Mouse (Mus musculus): ENCODE data around the gene Creld2. TPM values are rescaled to one million over a fixed set of nuclear protein-coding genes. Genes with fewer than 3 reads are reported as not detected.

Creld2 gene
- total RNA-seq, 2 experiments from 2014 or later: 8.9 to 11.4 TPM

GRCm38 (mm10) chr15:88849621-88850020, 30.2 kb downstream of the Creld2 start:
- intact Hi-C loops (cut with DNase I; ENCODE audit: low total_unique reads): no loop called here
- DNase-seq: no peak

GRCm38 (mm10) chr15:88850146-88850826, 30.8 kb downstream of the Creld2 start:
- peak; percentile 84 for DNase-seq
- intact Hi-C loops (cut with DNase I; ENCODE audit: low total_unique reads): no loop called here

DNA sequence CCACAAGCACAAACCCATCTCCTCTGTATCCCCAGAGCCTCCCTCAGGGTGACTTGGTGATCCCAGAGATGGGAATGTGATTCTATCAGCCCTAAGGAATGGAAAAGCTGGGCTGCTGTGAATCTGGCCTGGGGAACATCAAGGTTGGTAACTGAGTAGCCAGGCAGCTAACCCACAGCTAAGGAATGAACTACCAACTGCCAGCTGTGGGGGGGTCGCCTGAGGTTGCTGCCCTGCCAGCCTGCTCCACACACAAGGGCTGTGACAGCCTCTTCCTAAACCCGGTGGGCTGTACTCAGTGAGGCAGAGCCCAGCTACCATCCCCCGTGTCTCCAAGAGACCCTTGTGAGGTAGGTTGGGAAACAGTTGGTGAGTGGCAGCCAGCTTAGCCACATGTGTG, 31.6 kb downstream of the Creld2 start:
- intact Hi-C loops (cut with DNase I; ENCODE audit: low total_unique reads): no loop called here
- DNase-seq: no peak

DNA sequence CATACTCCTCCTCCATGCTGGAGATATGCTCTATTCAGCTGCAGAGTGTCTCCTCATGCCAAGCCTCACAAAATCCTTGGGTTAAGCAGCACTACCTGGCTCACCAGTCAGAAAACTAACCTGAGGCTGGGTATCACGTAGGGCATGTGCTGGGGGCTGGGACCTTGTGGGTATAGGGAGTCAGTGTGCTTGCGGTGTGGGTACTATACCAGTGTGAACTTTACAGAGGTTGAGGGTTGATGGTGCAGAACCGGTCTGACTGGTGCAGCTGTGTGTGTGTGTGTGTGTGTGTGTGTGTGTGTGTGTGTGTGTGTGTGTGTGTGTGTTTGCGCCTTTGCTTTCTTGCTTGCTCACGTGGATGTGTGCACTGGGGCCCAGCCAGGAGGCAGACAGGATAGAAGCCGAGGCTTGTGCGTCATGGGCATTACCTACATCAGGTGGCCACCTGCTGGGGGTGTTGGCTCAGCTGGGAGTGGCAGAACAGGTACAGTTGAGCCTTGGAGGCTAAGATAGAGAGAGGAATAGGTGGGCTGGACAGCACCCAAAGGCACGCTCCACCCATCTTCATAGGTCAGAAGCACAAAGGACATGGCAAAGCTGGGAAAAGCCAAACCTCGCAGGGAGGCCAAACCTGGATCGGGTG, 32.2 kb downstream of the Creld2 start:
- intact Hi-C loops (cut with DNase I; ENCODE audit: low total_unique reads): no loop called here
- no peak for DNase-seq

DNA sequence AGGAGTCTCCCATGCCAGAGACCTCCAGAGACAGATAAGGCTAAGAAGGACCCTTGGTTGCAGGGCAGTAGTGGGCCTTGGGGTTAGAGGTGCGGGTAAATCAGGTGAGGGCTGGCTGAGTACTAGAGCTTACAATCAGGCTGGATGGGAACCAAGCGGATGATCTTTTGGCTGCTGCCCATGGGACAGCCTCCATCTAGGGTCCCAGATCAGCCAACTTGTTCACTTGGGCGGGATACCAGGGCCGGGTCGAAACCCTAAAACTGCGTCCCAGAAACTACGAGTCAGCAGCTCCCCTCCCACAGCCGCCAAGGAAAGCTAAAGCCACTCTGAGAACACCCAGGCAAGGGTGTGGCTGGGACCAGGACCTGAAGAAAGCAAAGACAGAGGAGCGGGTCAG, 33.7 kb downstream of the Creld2 start:
- intact Hi-C loops (cut with DNase I; ENCODE audit: low total_unique reads): no loop called here
- no peak for DNase-seq

DNA sequence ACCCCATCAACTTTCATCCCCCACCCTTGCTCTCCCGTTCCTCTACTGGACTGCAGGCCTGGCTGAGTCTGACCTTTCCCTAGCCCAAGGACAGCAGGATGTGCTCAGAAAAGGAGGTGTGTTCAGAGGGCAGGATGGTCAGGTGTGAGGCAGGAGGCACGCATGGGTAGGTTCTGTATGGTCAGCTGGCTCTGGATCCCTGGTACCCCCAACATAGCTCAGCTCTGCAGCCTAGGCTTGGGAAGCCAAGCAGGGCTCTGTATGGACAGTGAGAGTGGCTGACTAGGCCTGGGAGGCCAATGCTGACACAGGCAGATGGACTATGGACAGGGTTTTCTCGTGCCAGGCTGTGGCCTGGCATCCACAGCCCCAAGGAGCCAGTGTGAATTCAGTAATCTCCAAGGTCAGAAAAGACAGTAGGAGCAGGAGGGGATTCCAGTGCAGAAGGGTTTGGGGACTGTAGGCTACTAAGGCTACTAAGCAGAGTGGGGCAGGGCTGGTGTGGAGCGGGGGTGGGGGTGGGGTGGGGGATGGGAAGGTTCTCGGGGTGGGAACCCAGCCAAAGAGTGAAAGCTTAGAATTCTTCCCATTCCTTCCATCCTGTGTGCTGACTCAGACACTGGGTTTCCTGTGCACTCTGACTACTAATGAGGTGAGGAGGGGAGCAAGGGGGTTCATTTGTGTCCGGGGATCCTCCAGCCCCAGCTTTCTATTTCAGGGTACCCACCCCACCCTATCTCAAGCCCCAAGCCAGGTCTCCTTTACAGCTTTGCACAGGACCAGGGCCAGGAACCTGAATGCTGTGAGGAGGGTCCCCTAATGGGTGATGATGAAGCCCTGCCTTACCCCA, 34.9 kb downstream of the Creld2 start:
- intact Hi-C loops (cut with DNase I; ENCODE audit: low total_unique reads): no loop called here
- no peak for DNase-seq

DNA sequence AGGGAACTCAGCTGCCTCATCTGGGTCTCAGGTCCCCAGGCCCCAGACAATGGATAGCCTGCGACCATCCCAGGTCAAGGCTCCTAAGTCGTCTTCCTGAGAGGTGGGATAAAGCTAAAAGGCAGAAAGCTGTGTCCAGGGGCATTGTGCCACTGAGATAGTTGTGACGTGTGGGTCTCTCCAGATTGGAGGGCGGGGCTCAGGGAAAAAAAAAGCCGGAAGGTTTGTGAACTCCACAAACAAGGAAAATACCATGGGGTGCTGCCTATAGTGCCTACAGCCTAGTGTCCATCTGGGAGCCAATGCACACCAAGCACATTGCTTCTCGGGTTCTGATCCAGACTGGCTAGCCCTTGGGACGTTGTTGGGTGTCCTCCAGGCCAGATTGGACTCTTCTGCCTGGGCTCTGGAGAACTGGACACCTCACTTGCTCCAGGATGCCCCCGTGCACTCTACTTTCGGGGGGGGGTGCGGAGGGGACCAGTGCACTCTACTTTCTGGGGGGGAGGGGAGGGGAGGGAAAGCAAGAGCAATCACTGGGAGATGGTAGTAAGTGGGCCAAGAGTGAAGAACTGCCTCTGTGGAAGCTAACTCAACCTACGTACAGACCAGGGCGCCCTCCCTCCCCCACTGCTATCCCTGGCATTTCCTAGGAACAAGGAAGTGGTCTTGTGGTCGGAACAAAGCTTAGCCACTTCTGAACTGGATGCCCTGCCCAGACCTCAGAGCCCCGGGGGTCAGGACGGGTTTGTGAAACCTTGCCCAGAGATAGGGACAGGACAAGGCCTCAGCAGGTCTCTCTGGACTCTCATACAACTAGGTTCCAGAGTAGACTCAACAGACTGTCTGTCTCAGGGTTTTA, 35.8 kb downstream of the Creld2 start:
- intact Hi-C loops (cut with DNase I; ENCODE audit: low total_unique reads): no loop called here
- DNase-seq: no peak

DNA sequence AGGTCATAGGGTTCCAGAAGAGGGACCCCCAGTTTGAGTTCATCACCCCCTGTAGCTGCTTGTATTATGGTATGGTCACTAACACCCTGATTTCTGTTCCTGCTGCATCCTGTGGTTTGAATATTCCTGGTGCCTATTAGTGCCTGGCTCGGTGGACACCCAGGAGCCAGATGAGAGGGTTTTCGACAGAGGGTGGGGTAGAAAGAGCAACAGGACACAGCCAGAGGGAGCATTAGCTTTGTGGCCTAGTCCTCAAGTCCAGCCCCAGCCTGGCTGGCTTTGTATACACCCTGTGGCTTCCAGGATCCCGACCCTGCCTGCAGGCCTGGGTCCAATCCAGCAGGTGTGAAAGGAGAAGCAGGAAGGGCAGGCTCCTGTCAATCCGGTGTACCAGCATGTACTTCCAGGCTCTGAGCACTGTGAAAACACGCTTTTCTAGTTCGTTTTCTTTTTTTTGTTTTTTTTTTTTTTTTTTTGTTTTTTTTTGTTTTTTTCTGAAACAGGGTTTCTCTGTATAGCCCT, 36.5 kb downstream of the Creld2 start:
- intact Hi-C loops (cut with DNase I; ENCODE audit: low total_unique reads): no loop called here
- DNase-seq: no peak

GRCm38 (mm10) chr15:88856613-88857012, 37.2 kb downstream of the Creld2 start:
- intact Hi-C loops (cut with DNase I; ENCODE audit: low total_unique reads): no loop called here
- DNase-seq: no peak

- intact Hi-C loops (cut with DNase I; ENCODE audit: low total_unique reads): no loop called here
- no peak for DNase-seq
Measured at GRCm38 (mm10) chr15:88857361-88857760, 37.9 kb downstream of the Creld2 start.

DNA sequence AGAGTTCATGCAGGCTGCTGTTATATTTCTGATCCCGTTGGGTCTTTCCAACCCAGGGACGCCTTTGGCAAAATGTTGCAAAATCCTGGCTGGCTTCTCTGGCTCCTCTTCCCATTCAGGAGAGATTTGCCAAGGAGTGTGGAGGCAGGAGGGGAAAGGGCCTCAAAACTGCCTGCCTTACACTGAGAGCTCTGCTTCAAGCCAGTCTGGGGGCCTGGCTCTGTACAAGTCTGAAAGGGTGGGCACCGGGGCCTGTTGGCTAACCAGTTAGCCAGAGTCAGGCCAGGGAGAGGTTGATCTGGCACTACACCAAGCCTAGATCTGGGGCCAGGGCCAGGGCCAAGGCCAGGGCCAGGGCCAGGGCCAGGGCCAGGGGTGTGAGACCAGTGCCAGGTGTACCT, 38.7 kb downstream of the Creld2 start:
- no peak for DNase-seq
- intact Hi-C loops (cut with DNase I; ENCODE audit: low total_unique reads): no loop called here

GRCm38 (mm10) chr15:88858707-88859106, 39.3 kb downstream of the Creld2 start:
- no peak for DNase-seq
- intact Hi-C loops (cut with DNase I; ENCODE audit: low total_unique reads): no loop called here

GRCm38 (mm10) chr15:88859206-88859970, 39.9 kb downstream of the Creld2 start:
- intact Hi-C loops (cut with DNase I; ENCODE audit: low total_unique reads): no loop called here
- DNase-seq: no peak

DNA sequence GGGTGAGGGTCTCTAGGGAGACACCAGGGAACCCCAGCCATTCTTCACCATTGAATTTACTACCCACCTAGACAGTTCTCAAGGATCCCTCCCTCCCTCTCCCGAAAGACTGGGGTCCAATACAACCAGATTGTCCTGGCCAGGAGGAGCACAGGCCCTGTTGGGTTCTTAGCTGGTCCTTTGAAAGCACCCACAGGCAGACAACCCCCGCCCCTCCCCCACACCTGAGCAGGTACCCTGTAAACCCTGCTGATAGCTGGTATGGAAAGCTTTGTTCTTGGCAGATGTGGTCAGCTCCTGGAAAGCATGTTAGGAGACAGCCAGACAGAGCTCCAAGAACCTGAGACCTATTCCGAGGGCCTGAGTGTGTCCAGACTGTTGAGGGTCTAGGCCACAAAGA, 41.3 kb downstream of the Creld2 start:
- DNase-seq: no peak
- intact Hi-C loops (cut with DNase I; ENCODE audit: low total_unique reads): no loop called here

GRCm38 (mm10) chr15:88861772-88862622, 42.6 kb downstream of the Creld2 start, which contains the start of gene Pim3:
Pim3 (plus strand) TSS chr15:88862186.
- intact Hi-C loops (cut with DNase I; ENCODE audit: low total_unique reads): no loop called here
- DNase-seq: peak; percentile 96

DNA sequence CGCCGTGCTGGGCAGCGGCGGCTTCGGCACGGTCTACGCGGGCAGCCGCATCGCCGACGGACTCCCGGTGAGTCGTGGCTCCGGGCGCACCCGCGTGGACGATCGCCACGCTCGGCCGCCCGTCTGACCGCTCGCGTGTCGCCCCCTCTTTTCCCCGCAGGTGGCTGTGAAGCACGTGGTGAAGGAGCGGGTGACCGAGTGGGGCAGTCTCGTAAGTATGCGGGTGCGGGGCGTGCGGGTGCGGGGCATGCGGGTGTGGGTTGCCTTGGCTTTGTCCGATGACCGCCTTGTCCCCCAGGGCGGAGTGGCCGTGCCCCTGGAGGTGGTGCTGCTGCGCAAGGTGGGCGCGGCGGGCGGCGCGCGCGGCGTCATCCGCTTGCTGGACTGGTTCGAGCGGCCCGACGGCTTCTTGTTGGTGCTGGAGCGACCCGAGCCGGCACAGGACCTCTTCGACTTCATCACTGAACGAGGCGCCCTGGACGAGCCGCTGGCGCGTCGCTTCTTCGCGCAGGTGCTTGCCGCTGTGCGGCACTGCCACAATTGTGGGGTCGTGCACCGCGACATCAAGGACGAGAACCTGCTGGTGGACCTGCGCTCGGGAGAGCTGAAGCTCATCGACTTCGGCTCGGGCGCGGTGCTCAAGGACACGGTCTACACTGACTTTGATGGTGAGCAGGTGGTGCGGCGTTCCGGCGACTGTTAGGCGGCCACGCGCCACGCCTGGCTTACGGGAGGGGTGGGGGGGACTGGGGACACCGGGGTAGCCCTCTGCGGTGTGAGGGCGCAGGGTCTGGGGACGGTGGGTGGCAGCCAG, 43.6 kb downstream of the Creld2 start:
- intact Hi-C loops (cut with DNase I; ENCODE audit: low total_unique reads): no loop called here
- DNase-seq: no peak

DNA sequence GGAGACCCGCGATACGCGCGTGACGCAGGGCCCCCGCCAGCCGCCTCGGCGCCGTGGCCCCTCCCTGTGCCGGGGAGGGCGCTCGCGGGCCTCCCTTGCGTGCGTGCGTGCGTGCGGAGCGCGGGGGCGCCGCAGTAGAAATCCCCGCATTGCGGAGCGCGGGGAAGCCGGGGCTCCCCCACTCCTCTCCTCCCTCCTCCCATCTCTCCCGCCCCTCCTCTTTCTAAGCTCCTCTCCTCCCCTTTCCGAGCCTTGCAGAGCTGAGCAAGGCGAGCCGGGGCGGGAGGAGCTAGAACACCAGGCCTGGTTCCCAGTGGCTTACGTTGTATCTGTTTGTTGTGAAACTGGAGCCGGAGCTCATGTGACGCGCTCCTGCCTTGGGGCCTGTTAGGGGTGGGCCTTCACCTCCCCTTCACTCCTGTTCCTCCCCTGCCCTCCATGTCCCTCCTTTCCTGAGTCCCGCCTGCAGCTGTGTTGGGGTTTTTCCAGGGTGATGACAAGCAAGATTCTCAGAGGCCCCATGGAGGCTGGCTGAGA, 44.3 kb downstream of the Creld2 start:
- peak; percentile 92 for DNase-seq
- intact Hi-C loops (cut with DNase I; ENCODE audit: low total_unique reads): no loop called here

Data from gastrocnemius, postnatal 14 days (tissue).